Mouse (Mus musculus): ENCODE data around the gene Dok1.

Gene Dok1

GRCm38 (mm10) chr6:83014482-83015466, 18.5 kb downstream of the Dok1 start:
- DNase-seq (ENCODE audit: low spot score in 2 of 2) = no peak

GRCm38 (mm10) chr6:83013444-83013843, 19.8 kb downstream of the Dok1 start:
- DNase-seq (ENCODE audit: low spot score in 2 of 2) = no peak

GRCm38 (mm10) chr6:83011756-83012155, 21.5 kb downstream of the Dok1 start:
- no peak for DNase-seq (ENCODE audit: low spot score in 2 of 2)

- DNase-seq (ENCODE audit: low spot score in 2 of 2) = no peak
These were observed 22.0 kb downstream of the Dok1 start for GRCm38 (mm10) chr6:83011255-83011654.

DNA sequence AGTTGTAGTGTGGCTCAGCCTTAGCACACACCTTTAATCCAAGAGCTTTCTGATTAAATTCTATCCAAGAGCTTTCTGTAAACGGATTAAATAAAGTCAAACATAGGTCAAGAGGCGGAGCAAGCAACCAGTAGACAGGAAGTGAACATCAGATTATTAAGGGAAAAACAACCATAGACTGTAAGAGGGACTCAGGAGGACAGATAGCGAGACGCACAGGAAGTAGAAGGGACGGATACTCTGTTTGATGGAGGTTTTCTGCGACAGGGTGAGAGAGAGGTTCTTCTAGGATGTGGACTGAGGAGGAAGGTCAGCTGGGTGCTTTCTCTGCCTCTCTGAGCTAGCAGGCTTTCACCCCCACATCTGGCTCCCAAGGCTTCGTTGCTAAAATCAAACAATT, 23.3 kb downstream of the Dok1 start:
- DNase-seq (ENCODE audit: low spot score in 2 of 2) = no peak

DNA sequence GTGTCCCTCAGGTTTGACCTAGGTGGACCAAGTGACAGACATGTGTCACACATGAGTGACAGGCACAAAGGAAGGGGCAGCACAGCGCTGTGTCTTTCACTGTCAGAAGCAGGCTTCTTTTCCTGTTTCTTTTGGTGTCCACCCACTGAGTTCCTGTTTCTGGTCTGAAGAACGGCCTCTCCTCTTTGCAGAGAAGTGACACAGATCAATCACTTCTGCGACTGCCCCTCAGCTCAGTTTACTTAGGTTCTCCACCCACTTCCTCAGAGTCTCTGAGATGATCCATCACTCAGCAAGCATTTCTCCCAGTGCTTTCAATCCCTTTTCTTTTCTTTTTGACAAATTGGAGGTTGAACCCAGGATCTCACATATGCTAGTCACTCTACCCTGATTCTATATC, 24.6 kb downstream of the Dok1 start:
- peak in 1 of 2 experiments; percentile 32 for DNase-seq (ENCODE audit: low spot score in 2 of 2)

- DNase-seq (ENCODE audit: low spot score in 2 of 2) = no peak
These were observed 27.2 kb downstream of the Dok1 start for GRCm38 (mm10) chr6:83006114-83006513.

DNA sequence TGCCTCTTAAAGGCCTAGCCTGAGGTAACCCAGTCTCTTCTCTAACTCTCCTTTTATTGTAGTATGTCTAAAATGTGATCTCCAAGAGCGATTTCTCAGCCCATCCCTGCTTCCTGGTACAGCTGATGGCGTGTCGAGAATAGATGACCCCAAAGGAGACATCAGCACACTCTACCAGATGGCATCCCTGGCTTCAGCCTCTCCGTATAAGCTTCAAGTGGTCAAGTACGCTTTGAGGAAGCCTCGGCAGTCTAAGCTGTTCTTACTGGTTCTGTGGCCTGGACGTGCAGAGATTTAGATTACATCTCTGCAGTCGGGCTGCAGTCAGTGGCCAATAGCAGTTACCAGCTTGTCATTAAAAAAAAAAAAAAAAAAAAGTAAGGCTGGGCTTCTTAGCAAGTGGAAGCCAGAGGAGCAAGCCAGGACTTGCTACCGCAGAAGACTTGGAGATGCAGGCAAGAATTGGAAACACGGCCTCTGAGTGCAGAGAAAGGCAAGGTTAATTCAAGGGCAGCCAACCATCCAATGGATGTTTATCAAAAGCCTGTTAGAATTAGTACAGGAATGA, 27.7 kb downstream of the Dok1 start:
- no peak for DNase-seq (ENCODE audit: low spot score in 2 of 2)

DNA sequence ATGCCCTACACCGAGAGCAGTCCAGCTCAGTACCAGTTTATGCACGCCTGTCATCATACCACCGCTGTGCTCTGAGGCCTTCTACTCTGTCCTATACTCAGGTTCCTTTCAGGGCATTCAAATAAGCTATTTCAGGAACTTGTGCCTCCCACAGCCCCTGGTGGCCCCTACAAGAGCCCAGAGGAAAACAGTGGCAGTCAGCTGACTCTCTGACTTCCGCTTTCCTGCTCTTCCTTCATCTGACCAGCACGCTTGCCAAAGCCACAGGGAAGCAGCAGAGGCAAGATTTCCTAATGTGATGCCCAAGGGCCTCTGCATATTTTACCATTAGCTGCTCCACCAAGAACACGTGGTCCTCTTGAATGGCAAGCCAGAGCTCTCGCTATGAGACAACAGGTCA, 28.4 kb downstream of the Dok1 start:
- DNase-seq (ENCODE audit: low spot score in 2 of 2) = peak; percentile 41 to 72

DNA sequence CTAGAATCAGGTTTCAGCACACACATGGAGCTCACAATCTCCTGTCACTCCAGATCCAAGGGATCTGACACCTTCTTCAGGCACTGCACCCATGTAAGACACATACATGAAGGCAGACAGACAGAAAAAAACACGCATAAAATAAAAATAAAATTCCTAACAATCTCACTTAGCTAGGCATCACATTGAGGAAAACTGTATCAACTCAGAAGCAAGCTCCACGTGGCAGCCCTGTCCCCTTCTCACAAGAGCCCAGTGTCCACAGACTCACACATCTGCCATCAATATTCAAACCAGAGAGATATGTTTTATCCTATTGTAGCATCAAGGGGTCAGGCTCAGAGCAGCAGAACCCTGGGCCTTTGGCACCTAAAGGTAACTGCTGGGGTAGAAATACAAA, 29.0 kb downstream of the Dok1 start:
- no peak for DNase-seq (ENCODE audit: low spot score in 2 of 2)

DNA sequence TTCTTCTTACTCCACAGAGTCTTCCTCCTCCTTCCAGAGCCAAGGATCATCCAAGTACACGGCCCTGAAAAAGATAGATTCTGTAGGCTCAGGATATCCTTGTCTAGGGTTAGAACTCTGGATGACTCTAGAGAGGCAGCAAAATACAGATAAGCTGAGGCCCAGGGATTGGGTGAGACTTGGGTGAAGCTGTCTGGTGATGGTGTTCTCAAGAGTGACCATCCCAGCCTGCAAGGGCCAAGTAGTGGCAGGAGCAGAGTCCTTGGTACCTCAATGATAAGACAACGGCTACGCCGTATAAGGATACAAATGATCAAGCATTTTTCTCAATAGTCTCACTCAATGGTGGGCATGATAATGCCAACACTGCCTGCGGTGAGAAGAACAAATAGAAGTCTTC, 29.4 kb downstream of the Dok1 start:
- no peak for DNase-seq (ENCODE audit: low spot score in 2 of 2)

DNA sequence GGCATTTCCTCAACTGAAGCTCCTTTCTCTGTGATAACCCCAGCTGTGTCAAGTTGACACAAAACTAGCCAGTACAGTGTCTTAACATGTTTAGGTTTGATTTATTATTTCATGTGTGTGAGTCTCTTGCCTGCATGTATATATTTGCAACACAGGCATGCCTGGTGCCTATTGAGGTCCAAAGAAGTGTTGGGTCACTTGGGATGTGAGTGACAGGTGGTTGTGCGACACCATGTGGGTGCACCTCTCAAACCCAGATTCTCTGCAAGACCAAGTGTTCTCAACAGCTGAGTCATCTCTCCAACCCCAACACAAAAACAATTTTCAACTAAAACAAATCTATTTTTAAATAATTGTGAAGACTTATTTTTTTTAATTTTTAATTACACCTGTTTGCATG, 30.2 kb downstream of the Dok1 start:
- DNase-seq (ENCODE audit: low spot score in 2 of 2) = no peak

DNA sequence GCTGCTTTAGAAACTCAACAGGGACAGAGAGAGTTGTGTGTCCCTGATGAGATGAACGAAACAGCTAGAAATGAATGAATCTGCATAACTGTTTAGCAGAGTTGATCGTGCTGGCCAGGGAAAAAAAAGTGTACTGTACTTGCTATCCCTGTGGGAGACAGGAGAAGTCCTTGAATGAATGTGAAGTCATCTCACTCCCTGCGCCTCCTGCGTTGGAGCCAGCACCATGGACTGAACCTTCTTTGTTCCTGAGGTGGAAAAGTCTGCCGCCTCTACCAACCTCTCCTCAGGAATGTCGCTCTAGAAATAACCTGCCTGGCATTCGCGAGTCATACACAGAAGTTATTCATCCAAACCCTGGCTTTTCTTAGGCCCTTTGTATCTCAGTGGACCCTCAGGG, 33.3 kb downstream of the Dok1 start:
- DNase-seq (ENCODE audit: low spot score in 2 of 2) = no peak

- DNase-seq (ENCODE audit: low spot score in 2 of 2) = no peak
These were observed 34.9 kb downstream of the Dok1 start for GRCm38 (mm10) chr6:82998326-82998725.

GRCm38 (mm10) chr6:82997511-82998102, 35.7 kb downstream of the Dok1 start:
- peak; percentile 53 to 81 for DNase-seq (ENCODE audit: low spot score in 2 of 2)

- DNase-seq (ENCODE audit: low spot score in 2 of 2) = peak; percentile 95
These were observed 36.4 kb downstream of the Dok1 start for GRCm38 (mm10) chr6:82996740-82997315.

DNA sequence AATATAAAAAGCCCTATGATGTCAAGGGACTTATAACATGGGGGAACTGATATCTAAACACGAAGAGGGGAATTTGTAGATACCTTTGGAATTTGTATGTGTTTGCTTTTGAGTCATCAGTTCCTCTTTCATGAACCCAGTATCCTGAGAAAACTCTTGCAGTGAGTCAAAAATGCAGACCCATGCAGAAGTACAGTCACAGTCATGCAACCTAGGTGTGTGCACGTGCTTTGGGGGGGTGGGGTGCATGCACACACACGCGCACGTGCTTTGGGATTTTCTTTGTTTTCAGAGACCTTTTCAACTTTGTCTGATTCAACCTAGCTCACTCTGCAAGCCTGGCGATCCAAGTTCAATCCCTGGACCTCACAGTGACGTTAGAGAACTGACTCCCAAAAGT, 38.9 kb downstream of the Dok1 start:
- no peak for DNase-seq (ENCODE audit: low spot score in 2 of 2)

GRCm38 (mm10) chr6:82993696-82994095, 39.6 kb downstream of the Dok1 start:
- no peak for DNase-seq (ENCODE audit: low spot score in 2 of 2)

DNA sequence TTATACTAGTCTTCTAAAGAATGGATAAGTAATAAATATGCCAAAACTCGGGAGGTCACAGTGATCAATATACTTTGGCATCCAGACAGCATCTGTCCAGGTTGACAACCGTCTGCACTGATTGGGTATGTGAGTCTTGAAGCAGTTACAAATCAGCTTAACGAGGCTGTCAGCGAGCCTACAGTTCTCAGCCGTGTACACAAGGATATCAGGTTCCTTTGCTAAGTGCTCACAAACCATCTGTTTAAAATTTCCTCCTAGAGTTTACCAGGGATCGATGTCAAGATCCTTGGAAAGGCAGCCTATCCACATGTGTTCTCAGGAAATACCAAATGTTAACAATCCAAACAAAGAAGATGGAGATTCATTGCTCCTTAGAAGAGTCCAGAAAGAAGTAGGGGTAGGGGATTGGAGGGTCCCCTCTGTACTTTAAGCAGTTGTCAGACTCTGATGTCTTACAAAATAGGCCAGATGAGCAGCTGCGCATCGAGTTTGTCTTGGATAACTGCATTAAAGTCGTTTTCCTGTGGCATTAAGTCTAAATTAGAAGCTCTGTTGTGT, 45.8 kb downstream of the Dok1 start:
- DNase-seq (ENCODE audit: low spot score in 2 of 2) = no peak
